Mouse (Mus musculus) frontal cortex, adult (tissue): ENCODE results near the gene Edaradd.
"Not testable (repeated sequence)": the region's sequence is repeated elsewhere in the genome, so short reads cannot be mapped to it uniquely, and the experiment has no call there.

Source experiments
- ATAC-seq: cut with Nextera tagmentation; 2 replicates; pipeline ENCODE4 v1.9.2; 2017; ENCODE audit warnings: mild to moderate bottlenecking, moderate library complexity, mixed read lengths; ENCODE audit not compliant: low TSS enrichment

Edaradd gene

GRCm38 (mm10) chr13:12511189-12511965 is 8.9 kb downstream of the Edaradd start:
- ATAC-seq, result no peak

GRCm38 (mm10) chr13:12510032-12510431 is 10.2 kb downstream of the Edaradd start:
- ATAC-seq, result no peak

DNA sequence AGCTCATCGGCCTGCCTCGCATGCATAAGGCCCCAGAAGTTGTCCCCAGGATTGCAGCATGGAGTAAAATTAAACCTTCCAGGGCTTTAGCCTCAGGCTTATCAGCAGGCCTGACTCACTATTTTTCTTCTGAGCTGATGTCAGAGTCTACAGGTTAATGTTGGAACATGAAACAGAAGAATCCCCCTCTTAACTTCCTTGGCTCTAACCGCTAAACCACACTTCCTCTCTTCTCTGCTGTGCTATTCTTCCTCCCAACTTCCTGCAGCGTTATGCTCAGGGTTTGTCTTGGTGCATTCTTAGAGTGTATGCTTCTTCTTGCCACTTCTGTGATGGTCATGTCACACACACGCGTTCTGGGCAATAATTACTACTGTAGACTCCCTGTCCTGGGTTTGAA is 12.8 kb downstream of the Edaradd start:
- ATAC-seq, result no peak

DNA sequence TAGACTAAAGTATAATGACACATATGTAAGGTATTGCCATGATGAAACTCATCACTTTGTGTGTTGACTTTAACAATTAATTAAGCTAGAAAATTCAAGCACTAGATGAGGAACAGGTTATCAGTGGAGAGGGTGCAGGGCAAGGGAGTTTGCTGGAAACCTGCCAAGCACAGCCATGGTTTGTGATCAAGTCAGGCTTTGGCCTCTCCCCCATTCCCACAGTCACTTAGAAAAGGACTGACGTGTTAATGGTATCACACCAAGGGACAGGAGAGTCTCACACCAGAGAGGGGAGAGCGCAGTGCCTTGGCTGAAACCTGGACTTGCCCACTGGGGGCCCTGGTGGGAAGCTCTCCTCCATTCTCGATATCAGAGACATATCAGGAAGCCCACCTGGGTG is 14.9 kb downstream of the Edaradd start:
- no peak for ATAC-seq

DNA sequence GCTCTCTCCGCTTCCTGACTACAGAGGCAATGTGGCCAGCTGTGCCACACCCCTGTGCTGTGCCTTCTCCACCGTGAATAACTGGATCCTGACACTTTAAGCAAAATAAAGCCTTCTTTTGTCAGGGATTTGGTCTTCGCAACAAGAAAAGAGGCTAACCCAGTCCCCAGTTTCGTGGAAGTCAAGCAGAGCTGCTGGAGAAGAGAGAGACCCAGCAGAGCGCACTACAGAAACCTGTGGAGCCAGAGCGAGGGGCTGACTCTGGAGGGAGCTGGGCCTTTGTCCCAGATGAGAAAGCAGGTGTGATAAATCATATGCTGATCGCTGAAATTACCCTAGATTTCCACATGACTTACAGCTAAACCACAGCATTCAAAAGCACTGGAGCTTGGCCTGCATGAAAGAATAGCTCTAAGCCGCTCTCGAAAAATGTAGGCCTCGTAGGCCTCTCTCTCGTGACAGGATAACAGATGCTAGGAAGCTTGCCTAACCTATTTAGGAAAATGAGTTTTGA is 16.9 kb downstream of the Edaradd start:
- ATAC-seq, result no peak

DNA sequence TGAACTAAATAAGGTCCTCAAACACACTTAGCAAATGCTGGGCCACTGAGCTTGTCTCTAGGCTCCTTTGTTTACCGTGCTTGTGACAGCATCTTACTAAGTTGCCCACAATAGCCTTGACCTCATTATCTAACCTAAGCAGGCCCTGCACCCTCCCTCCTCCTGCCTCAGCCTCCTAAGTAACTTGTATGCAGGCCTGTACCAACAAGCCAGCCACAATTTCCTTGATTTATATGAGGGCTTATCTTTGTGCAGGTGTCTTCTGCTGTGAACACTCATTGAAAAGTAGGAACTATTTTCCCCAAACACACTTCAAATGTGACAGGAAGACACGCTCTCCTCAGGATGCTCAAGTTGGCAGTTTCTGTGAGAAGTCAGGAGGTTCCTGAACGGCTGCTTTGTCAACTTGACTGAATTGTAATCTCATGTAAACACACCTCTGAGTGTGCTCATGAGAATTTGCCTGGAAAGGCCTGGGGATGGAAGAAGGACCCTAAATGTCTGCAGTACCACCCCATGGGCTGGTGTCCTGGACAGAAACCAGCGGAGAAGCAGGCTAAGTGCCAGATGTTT is 17.5 kb downstream of the Edaradd start:
- ATAC-seq, result no peak

- peak; percentile 82 for ATAC-seq
Observed at GRCm38 (mm10) chr13:12499107-12499506, 21.1 kb downstream of the Edaradd start.

GRCm38 (mm10) chr13:12497809-12498208 is 22.4 kb downstream of the Edaradd start:
- ATAC-seq, result no peak

- ATAC-seq, result no peak
Observed at GRCm38 (mm10) chr13:12494750-12495149, 25.5 kb downstream of the Edaradd start.

GRCm38 (mm10) chr13:12492515-12492914 is 27.7 kb downstream of the Edaradd start:
- ATAC-seq, result no peak

GRCm38 (mm10) chr13:12485640-12486039 is 34.6 kb downstream of the Edaradd start:
- ATAC-seq, result no peak

DNA sequence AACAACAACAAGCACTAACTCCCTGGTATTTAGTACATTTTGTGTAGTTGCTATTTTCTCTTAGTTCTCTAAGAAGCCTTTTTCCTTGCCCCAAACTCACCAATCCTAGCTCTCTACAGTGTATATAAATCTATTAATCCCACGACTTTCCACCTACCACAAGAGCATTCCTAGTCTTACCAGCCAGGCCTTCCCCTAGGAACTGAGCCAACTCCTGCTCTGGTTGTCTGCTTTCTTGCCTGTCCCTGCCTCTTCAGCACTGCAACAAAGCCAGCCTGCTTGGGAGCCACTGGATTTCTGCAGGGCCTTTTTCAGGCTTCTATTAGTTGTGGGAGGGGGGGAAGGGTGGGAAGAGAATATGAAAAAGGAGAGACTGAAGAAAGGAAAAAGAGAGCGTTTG is 35.0 kb downstream of the Edaradd start:
- ATAC-seq, result no peak

DNA sequence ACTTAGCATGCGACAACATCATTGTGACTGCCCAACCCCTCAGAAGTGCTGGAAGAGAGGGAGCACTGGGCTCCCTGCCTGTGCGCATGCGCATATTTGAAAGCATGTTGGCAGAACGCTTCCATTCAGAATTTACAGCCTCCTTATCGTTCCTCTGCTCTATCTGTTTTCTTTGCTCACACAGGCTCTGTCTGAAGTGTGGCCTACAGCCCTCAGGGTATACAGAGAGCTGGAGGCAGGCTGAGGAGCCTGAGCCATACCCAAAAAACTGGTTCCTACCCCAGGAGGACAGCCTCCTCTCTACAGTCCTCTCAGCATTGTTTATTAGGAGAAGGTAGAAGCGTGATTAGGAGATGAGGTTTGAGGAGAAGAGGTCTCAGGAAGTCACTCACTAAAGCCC is 40.4 kb downstream of the Edaradd start:
- ATAC-seq, result no peak

DNA sequence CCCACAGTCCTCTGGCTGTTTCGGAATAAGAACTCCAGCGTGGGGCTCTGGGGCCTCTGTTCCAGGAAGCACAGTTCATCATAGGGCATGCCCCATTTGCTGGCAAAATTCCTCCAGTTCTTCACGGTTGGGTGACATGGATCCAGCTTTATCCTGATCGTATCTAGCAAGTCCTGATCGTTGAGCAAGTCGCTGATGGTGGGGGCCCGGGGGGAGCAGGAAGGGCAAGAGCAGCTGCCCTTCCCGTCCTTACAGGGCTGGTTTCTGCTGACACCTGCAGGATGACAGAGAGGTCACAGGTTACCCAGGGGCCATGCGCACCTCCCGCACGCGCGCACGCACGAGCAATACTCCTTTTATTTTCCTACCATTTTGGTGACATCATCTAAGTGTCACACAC is 41.9 kb downstream of the Edaradd start:
- no peak for ATAC-seq

DNA sequence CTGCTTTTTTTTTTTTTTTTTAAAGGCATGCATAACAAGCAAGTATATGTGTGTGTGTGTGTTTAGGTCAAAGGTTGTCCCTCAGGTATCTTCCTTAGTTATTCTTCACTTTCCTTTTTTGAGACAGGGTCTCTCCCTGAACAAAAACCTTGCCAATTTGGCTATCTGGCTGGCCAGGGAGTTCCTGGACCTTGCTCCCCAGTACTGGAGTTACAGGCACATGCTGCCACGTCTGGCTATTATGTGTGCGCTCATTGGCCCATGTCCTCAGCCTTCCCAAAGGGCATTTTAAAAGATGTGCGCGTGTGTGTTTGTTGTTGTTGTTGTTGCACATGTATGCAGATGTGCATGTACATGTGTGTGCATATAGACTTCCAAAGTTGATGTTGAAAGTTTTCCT is 43.4 kb downstream of the Edaradd start:
- no peak for ATAC-seq

DNA sequence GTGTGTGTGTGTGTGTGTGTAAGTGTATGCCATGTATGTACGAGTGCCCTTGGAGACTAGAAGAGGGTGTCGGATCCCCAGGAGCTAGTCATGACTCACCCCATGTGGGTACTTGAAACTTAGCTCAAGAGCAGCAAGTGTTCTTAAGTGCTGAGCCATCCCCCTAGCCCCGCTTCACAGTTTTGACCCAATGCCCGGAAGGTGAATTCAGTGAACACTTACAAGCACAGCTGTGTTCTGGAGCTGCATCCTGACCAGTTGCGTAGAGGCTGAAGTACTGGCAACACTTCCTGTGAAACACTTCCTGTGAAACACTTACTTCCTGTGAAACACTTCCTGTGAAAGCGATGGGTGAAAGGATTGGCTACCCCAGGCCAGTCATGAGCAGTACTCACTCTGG is 45.0 kb downstream of the Edaradd start:
- no peak for ATAC-seq

GRCm38 (mm10) chr13:12473724-12474378 is 46.4 kb downstream of the Edaradd start:
- peak; percentile 87 for ATAC-seq

DNA sequence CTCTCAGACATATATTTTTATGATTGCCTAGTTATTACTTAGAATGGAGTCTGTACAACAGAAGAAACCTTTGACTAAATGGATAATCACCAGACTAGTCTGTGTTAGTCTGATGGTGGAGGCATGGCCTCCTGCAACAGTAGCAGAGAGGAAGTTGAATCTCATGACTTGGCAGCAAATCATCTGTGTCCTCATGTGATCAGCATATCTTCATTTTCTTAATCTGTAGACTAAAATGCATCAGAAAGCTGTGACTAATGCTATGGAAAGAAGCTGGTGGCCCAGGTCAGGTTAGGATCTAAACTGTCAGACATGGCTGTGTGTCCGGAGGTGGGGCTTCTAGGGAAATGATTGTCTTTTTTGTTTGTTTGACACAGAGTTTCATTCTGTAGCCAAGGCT is 51.8 kb downstream of the Edaradd start:
- ATAC-seq, result no peak

DNA sequence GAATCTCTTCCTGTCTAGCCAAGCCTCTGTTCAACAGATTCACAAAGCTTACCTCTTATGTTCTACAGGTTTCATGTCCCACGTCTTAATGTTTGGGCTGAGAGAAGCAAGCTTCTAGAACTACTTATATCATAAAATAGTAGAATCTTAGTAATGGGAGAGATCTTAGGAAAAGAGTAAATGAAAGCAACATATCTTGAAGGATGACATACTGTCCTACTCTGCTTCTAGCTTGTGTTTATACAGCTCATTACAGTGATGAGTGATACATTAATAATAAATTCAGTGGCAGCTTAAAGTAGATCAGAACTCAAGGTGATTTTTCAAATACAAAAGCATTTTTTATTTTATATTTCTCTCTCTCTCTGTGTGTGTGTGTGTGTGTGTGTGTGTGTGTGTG is 55.4 kb downstream of the Edaradd start, which contains the start of gene Lgals8:
Gene Lgals8, minus strand, starts transcription at position 101 of the 400 bp plus-strand sequence.
- ATAC-seq, result no peak

- not testable (repeated sequence) for ATAC-seq
Observed at GRCm38 (mm10) chr13:12464159-12464558, 56.1 kb downstream of the Edaradd start.

- ATAC-seq, result no peak
Observed at GRCm38 (mm10) chr13:12462623-12463022, 57.6 kb downstream of the Edaradd start.

- ATAC-seq, result peak; percentile 32
Observed at GRCm38 (mm10) chr13:12461730-12462119, 58.5 kb downstream of the Edaradd start.
